Mouse (Mus musculus) gastrocnemius, postnatal 36 days (tissue): Measurements from ENCODE around the gene Abl1. TPM values are rescaled to one million over a fixed set of nuclear protein-coding genes. Genes with fewer than 3 reads are reported as not detected.

Experiments used
- DNase-seq, 2 experiments: peaks; one replicate each; pipeline ENCODE4 v3.0.0; 2022
- intact Hi-C: fragments of 180-260 bp; cut with DNase I; formaldehyde crosslinking; loops from one replicate; pipeline ENCODE4 v1.15.1; 2025
- total RNA-seq, 2 experiments: library from RNA; stranded (reverse); gene quantifications; 2 replicates each; pipeline ENCODE4 v1.2.3; 2021

The Abl1 gene
- total RNA-seq, 2 experiments from 2014 or later, result 21.9 to 22.3 TPM

- intact Hi-C loops, result no loop called here
- DNase-seq, result no peak
These were observed 123.1 kb downstream of the Abl1 start for GRCm38 (mm10) chr2:31811086-31811958.

DNA sequence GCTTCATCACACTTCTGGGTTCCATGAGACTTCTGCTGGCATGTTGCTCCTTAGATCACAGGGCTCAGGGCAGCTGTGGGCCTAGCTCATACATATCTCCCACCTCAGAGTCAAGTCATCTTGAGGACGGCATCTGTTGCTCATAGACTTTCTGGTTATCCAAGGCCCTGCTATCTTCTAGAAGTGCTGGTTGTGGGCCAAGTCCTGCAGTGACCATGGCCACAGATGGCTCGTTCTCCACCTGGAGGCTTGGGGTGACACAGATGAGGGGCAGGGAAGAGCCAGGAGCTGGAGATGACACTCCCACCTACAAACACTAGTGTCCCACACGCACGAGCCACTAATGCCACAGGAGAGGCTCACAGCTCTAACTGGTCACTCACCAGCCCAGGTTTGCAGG is 125.5 kb downstream of the Abl1 start:
- no peak for DNase-seq
- intact Hi-C loops, result loop anchor here (2.0 kb wide), 2 partner anchors 71 to 101 kb away; no protein-coding TSS in a partner anchor

- no peak for DNase-seq
- intact Hi-C loops, result loop anchor here (2.0 kb wide), 2 partner anchors 70 to 100 kb away; no protein-coding TSS in a partner anchor
These were observed 126.5 kb downstream of the Abl1 start for GRCm38 (mm10) chr2:31814699-31815098.

DNA sequence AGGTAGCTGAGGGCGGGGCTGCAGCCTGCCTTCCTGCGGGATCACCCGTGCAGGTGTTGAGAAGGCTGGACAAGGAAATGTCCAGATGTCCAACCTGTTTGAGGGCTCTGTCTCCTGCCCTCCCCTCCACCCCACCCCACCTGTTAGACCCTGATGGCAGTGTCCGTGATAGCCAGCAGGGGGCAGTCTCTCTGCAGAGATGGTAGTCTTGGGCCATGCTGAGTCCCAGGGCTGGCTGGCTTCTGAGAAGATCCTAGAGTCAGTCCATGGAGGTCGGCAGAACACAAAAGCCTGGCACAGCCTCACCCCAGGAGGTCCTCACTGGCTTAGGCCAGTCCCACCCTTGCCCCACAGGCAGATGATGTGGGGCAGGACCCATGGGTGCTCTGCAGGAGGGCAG is 127.2 kb downstream of the Abl1 start:
- intact Hi-C loops, result loop anchor here (2.0 kb wide), 2 partner anchors 69 to 99 kb away; no protein-coding TSS in a partner anchor
- DNase-seq, result peak; percentile 52 to 69

- no peak for DNase-seq
- intact Hi-C loops, result no loop called here
These were observed 134.6 kb downstream of the Abl1 start for GRCm38 (mm10) chr2:31822524-31823371.

GRCm38 (mm10) chr2:31823933-31824730 is 136.0 kb downstream of the Abl1 start:
- intact Hi-C loops, result no loop called here
- DNase-seq, result no peak

DNA sequence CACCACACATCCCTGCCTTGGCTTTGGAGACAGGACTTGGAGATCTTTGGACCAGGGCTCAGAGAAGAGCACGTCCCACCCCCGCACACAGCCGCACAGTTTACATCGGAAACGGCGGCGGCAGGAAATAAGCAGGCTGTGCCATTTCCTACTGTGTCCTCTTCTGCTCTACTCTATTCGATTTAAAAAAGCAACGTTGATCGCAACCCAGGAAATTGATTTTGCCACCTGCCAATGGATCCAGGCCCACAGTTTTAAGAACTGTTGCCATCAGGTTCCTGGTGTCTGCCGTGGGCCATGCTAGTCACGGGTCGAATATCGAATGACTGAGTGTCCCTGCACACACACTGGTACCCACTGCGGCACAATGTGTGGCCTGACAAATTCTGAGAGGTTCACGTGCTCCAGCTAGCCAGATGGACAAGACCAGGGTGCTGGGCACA is 137.3 kb downstream of the Abl1 start:
- no peak for DNase-seq
- intact Hi-C loops, result no loop called here

DNA sequence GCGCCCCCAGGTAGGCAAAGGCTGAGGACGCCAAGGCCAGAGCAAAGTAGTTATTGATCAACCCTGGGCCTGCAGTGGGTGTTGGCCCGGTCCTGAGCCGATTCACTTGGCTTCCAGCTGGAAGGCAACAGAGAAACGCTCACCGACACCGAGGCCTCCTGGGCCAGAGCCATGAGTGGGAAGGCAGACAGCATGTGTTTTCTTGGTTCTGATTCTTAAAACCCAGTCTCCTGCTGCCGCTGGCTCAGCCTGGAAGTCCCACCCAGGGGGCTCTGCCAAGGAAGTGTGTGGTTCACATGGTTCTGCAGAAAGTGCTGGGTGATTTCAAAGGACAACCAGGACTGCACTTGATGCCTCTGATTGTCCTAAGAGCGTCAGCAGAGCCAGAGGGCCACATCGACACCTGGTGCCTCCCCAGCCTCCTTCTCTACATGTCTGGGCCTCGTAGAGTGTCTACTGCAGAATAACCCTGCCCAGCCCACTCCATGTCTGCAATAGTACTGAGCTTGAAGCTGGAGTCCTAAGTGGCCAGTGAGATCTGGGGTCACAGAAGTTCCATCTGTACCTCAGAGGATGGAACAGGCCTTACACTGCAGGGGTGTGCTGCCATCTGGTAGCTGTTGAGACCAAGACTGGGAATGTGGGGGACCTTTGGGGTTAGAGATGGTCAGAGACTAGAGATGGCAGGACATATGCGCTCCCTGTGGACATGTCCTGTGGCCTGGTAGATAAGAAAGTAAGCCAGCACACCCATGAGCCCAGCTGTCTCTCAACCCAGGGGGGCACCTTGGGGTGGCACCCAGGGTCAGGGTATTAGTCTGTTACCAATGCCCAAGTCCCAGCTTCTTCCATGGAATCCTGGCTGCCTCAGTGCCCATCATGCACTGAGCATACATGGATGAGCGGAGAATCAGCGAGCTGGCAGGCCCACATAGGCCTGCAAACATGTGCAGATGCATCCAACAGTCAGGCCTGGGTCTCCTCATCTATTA is 138.2 kb downstream of the Abl1 start:
- intact Hi-C loops, result no loop called here

DNA sequence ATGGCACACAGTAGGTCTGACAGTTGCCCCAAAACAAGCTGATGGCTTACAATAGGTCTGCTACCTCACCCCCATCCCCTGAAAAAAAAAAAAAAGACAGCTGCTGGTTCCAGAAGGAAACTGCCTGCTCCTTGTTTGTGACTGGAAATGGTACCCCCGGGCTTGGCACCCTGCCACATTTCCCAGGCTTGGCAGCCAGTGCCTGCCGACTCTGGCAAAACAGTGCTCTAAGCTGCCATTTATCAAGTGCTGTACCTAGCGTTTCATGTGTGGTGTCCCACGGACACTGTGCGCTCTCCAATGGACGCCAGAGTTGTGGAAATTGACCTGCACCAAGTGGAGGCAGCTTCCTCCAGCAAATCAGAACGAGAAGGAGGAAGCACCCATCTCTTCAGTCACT is 139.7 kb downstream of the Abl1 start:
- intact Hi-C loops, result no loop called here
- no peak for DNase-seq

More for the DNA sequence above, 138.2 kb downstream of the Abl1 start:
- DNase-seq, result no peak

GRCm38 (mm10) chr2:31828311-31828825 is 140.2 kb downstream of the Abl1 start:
- DNase-seq, result no peak
- intact Hi-C loops, result no loop called here

DNA sequence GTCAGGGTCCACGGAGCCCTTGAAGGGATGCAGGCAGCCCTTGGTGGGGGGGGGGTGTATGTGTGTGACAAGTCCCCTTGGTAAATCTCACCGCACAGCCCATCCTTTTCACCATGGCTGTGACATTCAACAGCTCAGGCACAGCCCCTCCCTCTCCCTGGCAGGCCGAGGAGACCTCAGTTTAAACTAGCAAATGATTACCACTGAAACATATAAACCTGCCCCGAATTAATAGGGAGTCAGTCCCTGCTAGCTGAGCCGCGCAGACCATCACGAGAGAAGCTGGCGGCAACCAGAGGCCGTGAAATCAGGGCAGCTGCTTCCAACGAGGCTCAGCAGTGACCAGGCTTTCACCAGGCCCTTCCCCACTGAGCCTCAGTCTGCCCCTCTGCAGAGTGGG is 147.9 kb downstream of the Abl1 start:
- DNase-seq, result no peak
- intact Hi-C loops, result no loop called here

DNA sequence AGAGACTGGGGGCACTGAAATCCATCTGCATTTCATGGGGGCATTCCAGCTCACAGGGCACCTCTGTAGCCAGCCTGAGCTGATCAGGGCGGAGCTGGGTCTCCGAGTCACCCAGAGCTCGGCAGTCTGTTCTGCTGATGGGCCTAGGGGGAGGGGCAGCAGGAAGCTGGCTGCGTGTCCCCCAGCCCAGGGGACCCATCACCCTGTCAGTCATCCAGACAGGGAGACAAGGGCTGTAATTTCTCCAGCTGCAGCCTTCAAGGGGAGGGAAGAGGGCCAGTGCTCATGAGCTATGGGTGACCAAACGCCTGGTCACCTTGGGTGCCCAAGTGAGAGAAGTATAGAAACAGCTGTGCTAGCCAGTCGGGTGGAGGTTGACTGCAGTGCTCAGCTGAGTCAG is 148.8 kb downstream of the Abl1 start:
- intact Hi-C loops, result no loop called here
- no peak for DNase-seq

- no peak for DNase-seq
- intact Hi-C loops, result no loop called here
These were observed 150.7 kb downstream of the Abl1 start for GRCm38 (mm10) chr2:31838868-31839267.

DNA sequence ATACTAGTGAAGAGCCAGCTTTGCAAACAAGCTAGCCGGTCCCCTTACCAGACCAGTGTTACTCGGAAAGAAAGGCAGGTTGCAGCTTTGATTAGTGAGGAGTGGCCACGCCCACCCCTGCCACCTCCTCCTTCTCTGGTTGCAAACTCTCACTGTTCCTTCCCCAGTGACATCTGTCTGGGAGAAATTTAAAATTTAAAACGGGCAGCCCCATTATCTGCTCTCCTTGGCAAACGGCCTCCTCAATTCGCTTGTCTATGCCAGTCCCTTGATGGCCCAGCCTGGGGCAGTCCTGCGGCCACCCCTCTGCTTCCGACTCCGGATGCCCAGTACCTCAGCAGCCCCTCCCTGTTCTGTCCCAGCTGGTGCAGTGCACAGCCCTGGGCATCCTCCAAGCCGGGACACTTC is 156.6 kb downstream of the Abl1 start:
- intact Hi-C loops, result no loop called here

DNA sequence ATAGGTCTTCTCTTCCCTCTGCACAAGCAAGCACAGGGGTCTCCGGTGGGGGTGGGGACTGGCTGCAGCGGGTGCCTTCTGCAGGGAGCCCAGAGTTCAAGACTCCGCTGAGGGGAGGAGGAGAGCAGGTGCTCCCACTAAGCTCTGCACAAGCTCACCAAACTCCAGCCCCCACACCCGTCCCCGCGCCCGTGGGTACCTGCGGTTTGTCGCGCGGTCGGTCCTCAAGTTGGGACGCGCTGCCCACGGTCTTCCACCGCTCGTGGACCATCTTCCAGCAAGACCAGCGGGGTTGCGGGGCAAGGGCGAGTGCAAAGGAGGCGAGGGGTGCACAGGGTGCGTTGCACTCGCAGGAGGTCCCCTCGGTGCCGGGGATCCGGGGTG is 157.3 kb downstream of the Abl1 start:
- DNase-seq, result no peak
- intact Hi-C loops, result no loop called here

More for the DNA sequence above, 156.6 kb downstream of the Abl1 start:
- no peak for DNase-seq

- no peak for DNase-seq
- intact Hi-C loops, result no loop called here
These were observed 157.9 kb downstream of the Abl1 start, which contains the start of gene Fibcd1 for GRCm38 (mm10) chr2:31845896-31846691. TSS of gene Fibcd1 (minus strand) at chr2:31846005.

DNA sequence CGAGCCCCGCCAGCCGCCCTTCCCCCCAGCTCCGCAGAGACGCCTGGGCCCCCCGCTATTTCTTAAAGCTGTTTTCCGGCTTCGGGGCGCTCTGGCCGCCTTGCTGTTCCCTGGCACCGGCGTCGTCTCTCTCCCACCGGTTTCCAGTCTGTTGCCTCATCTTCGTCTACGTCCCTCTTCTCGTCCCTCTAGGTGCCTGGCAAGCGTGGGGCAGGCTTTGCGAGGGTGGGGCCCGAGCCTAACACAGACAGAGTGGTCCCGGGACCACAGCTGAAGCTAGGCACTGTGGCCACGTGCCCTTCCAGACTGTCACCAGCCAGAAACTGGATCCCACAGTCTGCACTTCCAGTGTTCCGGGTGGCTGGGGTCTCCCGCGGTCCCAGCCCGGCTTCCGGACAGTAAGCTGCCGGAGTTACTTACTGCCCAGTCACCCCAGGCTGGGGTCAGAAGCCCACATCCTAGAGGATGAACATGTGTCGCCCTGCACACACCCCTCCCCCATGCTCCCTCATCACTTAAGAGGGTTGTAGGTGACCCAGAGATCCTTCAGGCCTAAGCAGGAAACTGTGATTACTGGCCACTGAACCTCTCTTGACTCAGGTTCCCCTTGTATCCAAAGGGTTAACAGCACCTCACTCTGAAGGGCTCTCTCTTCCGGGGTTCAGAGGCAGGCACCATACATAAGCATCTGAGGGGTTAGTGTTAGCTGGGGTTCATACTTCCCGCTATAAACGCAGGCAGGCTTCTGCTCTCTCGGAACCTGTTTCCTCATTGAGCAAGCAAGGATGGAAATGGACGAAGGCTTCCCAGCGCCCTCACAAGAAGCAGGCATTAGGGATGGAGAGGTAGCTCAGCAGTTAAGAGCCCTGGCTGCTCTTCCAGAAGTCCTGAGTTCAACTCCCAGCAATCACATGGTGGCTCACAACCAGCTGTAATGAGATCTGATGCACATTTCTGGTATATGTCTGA is 158.8 kb downstream of the Abl1 start:
- intact Hi-C loops, result no loop called here
- DNase-seq, result no peak
